Mouse (Mus musculus) gastrocnemius, postnatal 36 days (tissue): ENCODE data around the gene Gemin5. TPM values are rescaled to one million over a fixed set of nuclear protein-coding genes. Genes with fewer than 3 reads are reported as not detected.
"Not testable (repeated sequence)": the region's sequence is repeated elsewhere in the genome, so short reads cannot be mapped to it uniquely, and the experiment has no call there.

Source experiments
- DNase-seq, 2 experiments: peaks; one replicate each; pipeline ENCODE4 v3.0.0; 2022
- intact Hi-C: fragments of 180-260 bp; cut with DNase I; formaldehyde crosslinking; loops from one replicate; pipeline ENCODE4 v1.15.1; 2025
- total RNA-seq, 2 experiments: library from RNA; stranded (reverse); gene quantifications; 2 replicates each; pipeline ENCODE4 v1.2.3; 2021

Gemin5 gene
- total RNA-seq, 2 experiments from 2014 or later = 8.9 to 9.3 TPM

DNA sequence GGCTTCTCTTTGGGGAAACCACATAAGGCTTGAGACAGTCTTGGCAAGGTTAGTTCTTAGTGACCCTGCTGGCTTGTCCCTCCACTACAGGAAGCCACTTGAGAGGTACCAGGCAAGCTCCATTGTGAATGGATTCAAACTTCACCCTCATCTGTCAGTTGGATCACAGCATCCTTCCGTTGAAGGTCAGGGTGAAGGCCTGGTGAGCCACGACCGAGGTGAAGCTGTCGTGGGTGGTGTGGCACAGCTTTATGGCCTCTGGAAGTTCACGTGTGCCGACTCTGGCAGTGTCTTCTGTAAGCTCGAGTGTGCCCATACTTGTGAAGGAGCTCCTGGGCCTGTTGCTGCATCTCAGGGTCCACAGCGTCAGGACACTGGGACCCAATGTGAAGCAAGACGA is 47.0 kb downstream of the Gemin5 start:
- intact Hi-C loops = no loop called here

DNA sequence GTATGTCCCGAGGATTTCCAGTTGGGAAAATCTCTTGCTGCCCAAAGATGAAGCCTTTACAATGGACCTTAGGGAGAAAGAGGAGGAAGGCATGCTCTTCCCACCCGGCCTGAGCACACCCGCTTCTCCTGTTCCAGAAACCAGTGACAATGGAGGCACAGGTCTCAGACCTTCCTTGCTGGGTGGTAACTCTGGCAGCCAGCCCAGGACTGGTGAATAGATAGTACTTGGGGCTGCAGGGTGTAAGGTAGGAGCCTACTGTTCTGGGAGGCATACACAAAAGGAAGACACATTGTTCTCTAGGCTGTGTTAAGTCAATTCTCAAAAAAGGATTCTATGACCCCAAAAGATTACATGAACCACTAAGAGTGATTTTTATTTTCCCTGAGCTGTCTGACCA is 47.7 kb downstream of the Gemin5 start:
- DNase-seq = no peak
- intact Hi-C loops = no loop called here

More for the DNA sequence above, 47.0 kb downstream of the Gemin5 start:
- DNase-seq = no peak

DNA sequence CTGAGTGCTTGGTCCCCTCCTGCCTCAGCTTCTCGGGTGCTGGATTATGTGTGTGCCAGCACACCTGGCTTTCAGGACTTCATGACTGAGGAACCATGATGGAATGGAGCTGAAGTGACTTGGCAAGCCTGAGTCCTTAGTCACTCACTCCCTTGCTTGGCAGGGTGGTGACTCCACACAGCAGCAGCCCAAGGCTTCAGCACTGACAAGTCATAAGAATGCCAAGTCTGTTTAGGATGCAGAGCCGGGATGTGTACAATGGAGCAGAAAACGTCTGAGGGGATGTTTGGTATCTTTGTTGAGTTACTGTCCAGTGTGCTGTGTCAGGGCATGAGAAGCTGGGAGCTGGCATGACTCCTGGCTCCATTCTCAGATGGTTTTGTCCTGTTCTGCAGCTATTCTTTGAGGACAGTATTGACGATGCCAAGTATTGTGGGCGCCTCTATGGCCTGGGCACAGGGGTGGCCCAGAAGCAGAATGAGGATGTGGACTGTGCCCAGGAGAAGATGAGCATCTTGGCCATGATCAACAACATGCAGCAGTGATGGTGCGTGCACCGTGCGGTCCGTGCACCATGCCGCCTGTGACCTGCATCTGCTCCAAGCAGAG is 51.2 kb downstream of the Gemin5 start:
- no peak for DNase-seq
- intact Hi-C loops = no loop called here

DNA sequence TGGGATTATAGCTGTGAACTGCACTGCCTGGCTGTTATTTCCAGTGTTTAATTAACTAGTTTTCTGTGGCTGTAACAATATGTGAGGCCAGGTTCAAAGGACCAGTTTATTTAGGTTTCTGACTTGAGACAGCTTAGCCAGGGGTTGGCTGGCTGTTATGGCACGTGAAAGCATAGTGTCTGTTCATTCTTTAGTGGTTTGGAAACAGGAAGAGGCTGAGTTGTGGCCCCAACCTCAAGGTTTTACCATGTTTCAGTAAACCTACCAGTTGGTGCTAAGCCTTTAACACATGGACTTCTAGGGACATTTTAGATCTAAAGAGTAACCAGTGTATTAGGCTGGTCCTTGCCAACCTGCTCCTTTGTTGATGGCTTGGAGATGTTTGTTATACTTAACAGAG is 51.8 kb downstream of the Gemin5 start:
- intact Hi-C loops = no loop called here
- no peak for DNase-seq

DNA sequence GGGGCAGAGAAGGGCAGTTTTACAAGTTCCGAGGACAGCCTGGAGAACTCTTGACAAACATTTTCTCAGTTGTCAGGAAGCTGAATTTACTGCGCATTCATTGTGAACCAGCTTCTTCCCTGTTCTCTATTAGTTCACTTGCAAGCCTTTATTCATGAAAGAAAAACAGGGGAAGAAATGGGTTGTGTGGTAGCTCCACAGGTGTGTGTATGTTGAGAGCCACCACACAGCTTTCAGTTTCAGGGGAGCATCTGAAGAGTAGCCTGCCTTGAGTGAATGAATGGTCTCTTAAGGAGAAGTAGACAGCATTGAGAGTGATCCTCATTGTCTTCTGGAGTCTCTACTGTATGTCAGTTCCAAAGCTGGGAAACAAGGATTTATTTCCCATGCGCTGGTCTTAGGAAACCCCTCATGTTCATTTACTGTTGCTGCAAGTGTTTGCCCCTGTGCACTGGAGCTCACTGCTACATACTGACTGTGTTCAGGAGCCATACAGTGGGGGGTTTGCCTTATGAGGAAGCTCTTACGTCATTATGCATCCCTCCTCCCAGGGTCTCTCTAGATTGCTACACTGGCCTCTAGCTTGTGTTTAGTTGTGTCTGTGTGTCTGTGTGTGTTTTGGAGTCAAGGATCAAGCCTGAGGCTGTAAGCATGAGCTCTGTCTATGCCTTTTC is 60.5 kb downstream of the Gemin5 start:
- intact Hi-C loops = loop anchor here (10.0 kb wide), 1 partner anchor 197 kb away; the partner anchor contains the start of gene Zfp692
- no peak for DNase-seq

DNA sequence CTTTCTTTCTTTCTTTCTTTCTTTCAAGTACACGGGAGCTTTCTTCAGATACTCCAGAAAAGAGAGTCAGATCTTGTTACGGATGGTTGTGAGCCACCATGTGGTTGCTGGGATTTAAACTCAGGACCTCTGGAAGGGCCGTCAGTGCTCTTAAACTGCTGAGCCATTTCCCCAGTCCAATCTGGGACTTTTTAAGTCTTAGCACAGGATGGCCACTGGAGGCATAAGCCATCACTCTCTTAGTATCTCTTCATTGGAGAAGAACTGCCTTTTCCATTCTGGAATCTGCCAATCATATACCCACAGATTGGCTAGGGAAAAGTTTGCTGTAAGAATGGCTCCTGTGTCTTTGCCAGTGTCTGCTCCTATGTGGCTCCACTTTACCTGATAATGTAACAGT is 61.3 kb downstream of the Gemin5 start:
- no peak for DNase-seq
- intact Hi-C loops = loop anchor here (10.0 kb wide), 1 partner anchor 198 kb away; the partner anchor contains the start of gene Zfp692

DNA sequence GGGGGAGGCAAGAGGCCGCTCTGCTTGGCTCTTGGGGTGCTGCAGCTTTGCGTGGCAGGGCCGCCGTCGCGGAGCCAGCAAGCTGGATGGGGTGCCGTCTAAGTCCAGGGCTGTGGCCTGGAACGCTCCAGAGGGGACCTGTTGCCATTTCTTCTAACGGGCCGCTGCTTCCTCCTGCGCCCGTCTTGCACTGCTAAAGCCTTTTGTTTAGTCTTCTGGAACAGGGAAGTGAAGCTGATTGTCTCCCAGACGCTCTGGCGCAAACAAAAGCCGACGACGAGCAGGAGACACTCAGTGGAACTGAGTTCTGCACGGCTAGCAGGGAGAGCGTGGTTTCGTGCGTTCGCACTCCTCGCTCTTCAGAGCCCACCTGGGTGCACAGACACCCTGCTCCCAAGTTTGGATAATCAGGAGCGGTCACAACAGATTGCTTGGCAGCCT is 64.0 kb downstream of the Gemin5 start:
- DNase-seq = no peak
- intact Hi-C loops = loop anchor here (5.0 to 10.0 kb wide), 2 partner anchors 97 to 200 kb away; partner anchors contain the start of genes Larp1 and Zfp692

DNA sequence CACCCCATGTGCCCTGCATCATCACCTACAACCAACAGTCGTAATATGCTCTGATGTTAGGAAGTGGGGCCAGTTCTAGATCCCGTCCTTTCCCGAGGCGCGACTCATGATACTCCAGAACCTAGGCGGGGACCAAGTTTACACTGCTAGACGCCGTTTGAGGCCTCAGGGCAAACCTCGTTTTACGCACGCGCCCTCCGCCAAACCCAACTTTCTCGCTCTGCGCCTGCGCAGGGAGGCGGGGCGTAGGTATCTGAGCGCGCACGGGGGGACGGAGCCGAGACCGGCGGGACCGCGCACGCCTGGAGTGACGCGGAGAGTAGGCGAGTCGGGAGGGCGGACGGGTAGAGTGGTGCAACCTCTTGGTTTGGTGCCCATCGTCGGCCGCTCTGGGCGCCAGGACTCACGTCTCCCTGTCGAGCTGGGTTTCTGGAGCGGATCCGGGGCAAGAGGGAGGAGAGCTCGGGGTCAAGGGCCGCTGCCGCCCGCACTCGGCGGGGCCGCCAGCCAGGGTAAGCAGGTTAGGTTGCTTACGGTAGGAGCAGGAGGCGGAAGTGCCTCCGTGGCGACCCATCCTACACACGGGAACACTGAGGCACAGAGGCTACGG is 64.5 kb downstream of the Gemin5 start, which contains the start of gene Cnot8:
Cnot8 (plus strand) TSS at position 457 of the 610 bp plus-strand sequence.
- peak; percentile 99 for DNase-seq
- intact Hi-C loops = loop anchor here (5.0 to 10.0 kb wide), 2 partner anchors 97 to 201 kb away; partner anchors contain the start of genes Larp1 and Zfp692

DNA sequence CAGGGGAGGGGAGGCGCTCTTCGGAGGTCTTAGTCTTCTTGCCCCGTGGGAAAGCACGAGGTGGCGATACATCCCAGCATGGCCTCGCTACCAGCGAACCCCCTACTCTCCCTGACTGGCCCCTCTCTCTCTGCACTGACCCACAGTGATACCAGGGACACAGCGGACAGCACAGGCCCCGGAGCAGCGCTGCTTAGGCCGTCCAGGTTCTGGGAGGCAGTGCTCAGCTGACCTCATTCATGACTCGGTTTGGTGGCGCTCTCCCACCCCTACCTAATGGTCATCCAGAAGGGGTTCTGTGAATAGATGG is 65.0 kb downstream of the Gemin5 start:
- no peak for DNase-seq
- intact Hi-C loops = loop anchor here (5.0 to 10.0 kb wide), 2 partner anchors 96 to 202 kb away; partner anchors contain the start of genes Larp1 and Zfp692

DNA sequence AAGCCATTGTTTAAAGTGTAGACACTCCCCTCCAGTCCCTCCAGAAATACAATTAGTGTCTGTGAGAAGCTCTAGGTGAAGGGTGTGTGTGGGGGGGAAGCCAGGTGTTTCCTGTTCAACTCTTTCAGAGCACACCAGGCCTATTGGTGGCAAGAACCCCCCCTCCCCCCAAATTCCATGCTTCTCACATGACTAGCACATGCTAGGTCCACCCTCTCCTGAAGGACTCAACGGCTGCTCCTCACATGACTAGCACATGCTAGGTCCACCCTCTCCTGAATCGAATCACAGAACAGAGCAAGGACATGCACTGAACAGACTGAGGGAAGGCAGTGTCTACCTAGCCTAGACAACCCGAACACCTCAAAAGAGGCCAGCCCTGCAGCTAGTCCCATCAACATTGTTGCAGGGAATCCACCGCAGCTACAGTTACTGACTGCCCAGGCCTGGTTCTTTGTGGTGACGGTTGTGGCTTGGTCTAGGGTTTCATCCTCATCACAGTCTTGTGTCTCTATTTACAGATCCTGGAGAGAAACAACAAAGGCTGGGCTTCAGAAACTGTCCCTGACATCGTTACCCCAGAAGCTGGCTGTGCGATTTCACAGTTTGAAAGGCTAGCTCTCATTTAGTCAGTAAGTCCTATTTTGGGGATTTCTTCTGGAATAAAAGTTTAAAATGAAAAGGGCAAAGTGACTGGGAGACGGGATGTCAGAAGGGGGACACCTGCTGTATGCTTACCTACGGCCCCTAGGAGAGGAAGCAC is 65.6 kb downstream of the Gemin5 start:
- DNase-seq = no peak
- intact Hi-C loops = loop anchor here (5.0 to 10.0 kb wide), 2 partner anchors 95 to 202 kb away; partner anchors contain the start of genes Larp1 and Zfp692

DNA sequence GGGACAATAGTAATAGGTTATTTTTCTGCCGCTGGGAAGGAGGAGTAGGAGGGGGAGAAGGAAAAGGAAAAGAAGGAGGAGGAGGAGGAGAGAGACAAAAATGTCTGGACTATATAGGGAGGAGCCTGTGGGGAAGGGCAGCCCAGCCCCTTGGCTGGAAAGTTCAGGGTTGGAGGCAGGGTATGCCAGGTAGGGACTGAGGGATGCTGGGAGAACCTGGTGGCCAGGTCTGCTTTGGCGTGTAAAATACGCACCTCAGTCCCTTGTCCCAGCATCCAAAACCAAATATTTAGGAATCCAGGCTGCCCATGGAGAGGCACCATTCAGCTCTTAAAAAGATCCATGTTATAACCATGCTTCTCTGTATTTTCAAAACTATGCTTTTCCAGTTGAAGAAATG is 66.2 kb downstream of the Gemin5 start:
- intact Hi-C loops = loop anchor here (5.0 to 10.0 kb wide), 2 partner anchors 95 to 203 kb away; partner anchors contain the start of genes Larp1 and Zfp692
- no peak for DNase-seq

DNA sequence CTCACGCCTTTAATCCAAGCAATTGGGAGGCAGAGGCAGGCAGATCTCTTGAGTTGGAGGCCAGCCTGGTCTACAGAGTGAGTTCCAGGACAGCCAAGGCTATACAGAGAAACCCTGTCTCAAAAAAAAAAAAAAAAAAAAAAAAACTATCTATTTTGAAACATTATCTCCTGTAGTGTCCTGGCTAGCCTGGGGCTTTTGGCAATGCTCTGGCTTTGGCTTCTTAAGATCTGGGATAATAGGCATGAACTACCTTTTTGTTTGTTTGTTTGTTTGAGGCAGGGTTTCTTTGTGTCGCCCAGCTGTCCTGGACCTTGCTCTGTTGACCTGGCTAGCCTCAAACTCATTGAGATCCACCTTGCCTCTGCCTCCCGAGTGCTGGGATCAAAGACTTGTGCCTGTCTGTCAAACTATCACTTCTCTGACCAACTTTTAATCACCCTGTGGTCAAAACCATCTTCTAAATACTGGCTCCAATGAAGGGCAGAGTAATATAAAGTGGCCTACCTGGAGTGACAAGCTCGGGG is 67.1 kb downstream of the Gemin5 start:
- intact Hi-C loops = loop anchor here (5.0 to 10.0 kb wide), 2 partner anchors 94 to 204 kb away; partner anchors contain the start of genes Larp1 and Zfp692
- DNase-seq = no peak

DNA sequence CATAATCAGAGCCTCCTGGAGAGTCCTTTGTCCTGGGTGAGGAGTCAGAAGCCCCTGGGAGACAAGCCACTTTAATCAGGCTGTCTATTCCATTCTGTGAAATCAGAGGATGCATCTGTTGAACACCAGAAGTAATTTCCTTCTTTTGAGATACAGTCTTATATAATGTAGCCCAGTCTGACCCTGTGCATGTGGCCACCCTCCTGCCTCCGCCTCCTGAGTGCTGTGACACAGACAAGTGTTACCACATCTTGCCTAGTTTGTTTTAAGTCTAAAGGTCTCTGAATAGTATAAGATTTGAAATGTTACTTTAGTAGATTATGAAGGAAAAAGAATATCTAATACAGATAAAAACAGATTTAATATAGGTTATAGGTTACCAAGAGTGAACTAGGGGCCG is 68.3 kb downstream of the Gemin5 start:
- DNase-seq = no peak
- intact Hi-C loops = loop anchor here (5.0 to 10.0 kb wide), 2 partner anchors 93 to 205 kb away; partner anchors contain the start of genes Larp1 and Zfp692

DNA sequence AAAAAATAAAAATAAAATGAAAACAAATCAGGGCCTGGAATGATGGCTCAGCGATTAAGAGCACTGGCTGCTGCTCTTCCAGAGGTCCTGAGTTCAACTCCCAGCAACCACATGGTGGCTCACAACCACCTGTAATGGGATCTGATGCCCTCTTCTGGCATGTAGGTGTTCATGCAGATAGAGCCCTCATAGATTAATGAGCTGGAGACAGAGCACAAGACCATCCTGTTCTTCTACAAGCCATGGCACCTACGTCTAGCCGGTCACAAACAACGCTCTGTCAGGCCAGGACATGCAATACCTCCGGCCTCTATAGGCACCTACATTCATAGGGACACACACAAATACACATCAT is 70.0 kb downstream of the Gemin5 start:
- DNase-seq, intact Hi-C loops: not testable (repeated sequence)

DNA sequence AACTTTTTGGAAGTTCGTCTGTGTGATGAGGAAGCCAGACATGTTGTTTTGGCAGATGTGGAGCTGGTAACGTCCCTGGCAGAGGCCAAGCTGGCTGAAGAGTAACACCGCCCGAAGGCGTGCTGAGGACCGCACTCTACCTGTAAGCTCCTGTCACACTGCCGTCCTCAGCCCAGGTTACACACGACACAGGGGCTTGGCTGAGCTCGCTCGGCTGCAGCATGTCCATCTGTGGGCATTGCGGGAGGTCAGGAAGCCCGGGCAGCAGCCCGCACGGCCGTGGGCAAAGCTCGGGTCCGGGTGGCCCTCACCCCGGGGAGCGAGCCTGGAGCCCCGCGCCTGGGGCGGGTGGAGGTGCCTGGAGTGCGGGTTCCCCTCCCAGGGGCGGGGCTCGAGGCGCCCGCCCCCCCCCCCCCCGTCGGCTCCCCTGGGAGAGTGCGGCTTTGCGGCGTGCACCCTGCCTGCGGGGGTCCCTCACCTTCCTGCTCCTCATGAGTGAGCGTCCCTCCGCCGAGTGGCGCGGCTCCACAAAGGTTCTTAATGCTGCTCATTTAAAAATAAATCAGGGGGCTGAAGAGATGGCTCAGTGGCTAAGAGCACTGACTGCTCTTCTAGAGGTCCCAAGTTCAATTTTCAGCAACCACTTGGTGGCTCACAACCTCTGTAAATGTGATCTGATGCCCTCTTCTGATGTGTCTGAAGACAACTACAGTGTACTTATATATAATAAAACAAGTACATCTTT is 70.5 kb downstream of the Gemin5 start:
- intact Hi-C loops = no loop called here
- no peak for DNase-seq

DNA sequence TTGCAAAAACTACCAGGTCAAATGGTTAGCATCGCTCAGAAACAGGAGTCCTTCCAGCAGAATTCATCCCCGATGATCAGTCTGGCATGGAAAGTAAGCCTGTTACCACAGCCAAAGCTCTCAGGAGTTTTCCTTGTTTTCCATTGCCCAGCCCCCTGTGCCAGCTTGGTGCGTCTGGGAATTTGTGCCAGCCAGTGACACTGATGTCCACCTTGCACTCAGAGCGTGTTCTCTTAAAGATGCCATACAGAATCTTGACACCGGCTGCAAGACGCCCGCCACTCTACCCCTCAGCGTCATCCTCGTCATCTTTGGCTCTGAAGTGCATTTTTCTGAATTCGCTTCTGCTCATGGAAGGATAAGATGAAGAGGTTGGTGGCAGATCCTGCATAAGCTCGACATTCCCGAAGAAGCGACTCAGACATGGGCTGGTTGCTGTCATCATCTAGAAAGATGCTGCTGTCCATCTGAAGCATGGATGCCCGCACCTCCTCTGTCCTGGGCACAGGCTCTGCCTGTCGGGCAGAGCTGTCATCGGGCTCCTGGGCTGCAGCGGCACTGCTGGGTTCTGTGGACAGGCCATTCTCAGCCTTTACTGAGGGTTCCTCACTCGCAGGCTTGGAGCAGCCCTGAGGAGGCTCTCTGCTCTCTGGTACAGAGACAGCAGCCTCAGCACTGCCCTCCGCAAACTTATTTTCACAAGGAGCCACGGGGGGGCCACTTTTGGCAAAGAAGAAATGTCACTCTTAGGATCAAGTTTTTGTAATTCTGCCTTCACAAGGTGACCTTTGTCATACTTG is 71.3 kb downstream of the Gemin5 start:
- no peak for DNase-seq
- intact Hi-C loops = no loop called here

DNA sequence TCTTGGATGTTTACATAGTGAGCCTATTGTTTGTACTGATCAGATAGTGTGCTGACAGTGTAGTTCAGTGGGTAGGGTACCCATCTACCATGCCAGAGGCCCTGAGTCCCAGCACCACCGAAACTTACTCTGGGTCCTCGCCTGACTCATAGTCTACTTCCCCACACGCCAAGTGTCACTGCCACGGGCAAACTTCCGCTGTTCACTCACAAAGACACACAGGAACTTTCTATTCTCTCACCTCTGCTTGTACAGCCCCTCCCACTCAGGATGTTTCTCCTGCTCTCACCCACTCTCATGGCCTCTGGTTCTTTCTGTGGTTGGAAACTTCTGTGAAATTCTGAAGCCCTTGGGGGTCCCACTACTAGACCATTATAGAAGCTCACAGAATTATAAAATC is 72.2 kb downstream of the Gemin5 start:
- no peak for DNase-seq
- intact Hi-C loops = no loop called here

DNA sequence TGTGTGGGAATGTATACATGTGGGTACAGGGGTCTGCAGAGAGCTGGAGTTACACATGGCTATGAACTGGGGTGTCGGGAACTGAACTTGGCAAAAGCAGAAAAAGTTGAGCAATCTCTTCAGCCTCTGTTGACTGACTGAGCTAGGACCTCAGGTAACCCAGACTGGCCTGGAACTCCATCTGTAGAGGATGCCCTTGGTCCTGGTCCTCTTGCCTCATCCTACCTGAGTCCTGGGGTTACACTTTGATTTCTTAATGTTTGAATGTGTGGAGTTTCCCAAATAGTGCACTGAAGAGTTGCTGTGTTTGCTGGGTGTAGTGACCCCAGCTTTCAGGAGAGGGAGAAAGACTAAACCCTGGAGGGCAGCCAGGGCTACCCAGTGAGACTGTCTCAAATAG is 72.8 kb downstream of the Gemin5 start:
- DNase-seq = no peak
- intact Hi-C loops = no loop called here

DNA sequence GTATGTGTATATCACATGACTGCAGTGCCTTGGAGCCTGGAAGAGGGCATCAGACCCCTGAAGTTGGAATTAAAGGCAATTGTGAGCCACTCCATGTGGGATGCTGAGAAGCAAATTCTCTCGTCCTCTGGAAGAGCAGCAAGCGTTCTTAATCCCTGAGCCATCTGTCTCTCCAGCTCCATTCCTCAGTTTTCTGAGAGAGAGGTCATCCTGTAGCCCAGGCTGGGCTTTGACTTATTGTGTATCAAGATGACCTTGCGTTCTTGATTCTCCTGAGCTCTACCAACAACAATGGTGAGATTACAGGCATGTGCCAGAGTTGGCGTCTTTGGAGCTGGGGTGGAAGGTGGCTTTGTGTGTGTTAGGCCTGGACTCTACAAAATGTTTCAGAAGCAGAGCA is 73.6 kb downstream of the Gemin5 start:
- intact Hi-C loops = no loop called here
- no peak for DNase-seq
